Mouse (Mus musculus): ENCODE measurements around the gene Btbd11.

DNA sequence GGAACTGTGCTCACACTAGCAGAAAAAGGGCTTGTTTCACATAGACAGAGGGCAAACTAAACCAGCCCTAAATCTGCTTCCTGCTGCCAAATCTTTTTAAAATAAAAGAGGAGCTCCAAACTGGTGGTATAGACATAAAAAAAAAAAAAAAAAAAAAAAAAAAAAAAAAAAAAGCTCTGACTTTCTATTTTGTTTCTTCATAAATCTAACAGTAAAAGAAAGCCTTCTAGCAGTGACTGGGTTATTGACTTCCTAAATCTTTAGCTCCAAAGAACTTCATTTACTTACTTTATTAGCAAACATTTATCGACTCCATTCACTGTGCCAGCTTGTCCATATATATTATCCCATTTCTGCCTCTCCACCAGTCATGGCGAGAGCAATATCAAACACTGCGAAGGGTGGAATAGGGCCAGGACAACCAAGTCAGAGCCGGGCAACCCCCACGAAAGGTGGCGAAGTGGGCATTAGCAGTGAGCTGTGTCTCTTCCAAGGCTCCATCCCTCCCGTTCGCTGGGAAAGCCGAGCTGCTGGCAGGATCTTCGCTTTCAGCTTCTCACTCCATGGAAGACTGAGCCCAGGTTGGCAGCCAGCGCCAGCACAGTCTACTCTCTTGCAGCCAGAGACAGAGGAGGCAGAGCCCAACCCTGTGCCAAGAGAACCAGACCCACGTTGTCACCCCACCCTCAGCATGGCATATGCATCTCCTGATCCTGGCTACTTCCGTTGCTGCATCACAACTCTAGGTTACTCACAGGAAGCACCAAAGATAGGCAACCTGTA, 153.9 kb downstream of the Btbd11 start:
- TF ChIP-seq CTCF (IDR thresholded peaks at IDR 0.05; ENCODE audit: low read depth, low read length) (no peak), POLR2A (IDR thresholded peaks at IDR 0.05; ENCODE audit: borderline replicate concordance, low read depth, low read length) (no peak)
